ENCODE assay signal across 1 mouse cellular context in the genomic region with DNA sequence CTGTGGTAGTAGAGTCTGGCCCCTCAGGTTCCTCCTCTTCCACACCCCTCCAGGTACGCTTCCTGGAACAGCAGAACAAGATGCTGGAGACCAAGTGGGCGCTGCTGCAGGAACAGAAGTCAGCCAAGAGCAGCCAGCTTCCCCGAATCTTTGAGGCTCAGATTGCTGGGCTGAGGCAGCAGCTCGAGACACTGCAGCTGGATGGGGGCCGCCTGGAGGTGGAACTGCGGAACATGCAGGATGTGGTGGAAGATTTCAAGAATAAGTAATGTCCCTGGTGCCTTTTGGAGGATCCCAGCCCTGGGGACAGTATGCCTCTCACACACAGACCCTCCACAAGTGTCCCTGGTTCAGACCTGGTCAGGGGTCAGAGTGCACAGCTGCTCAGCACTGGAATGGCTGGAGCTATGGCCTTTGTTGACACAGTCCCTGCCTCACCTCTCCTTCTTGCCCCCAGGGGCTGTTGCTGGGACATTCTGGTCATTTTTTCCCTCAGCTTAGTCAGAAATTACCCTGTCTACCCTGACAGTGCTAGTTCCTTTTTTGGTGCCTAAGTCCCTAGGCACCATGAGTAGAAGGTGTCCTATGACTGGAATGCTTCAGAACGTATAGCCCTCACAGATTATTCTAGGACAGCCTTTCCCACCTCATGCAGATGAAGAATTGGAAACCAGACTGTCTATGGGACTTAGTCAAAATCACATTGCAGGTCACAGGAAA.
TF ChIP-seq lines count a peak whose summit lies in the region.

No protein-coding gene starts in this region.

TF ChIP-seq in CH12.LX, 34 proteins besides CTCF, POLR2A, EP300 and RAD21 (continued from another document):
- peak; percentile 93 for TF ChIP-seq ETS1 (conservative IDR thresholded peaks at IDR 0.05; ENCODE audit: low read depth, low read length)
- no peak for TF ChIP-seq MAZ (IDR thresholded peaks at IDR 0.05; ENCODE audit: low read depth, low read length)
- peak; percentile 23; the same call in 1 of the 2 replicates for TF ChIP-seq SMC3 (IDR thresholded peaks at IDR 0.05; ENCODE audit: low read depth, low read length)
- no peak for TF ChIP-seq UBTF (IDR thresholded peaks at IDR 0.05; ENCODE audit: low read depth, low read length)
- 0 out of 2 replicates have a peak, but pooled peaks have one; percentile 45 for TF ChIP-seq KAT2A (IDR thresholded peaks at IDR 0.05; ENCODE audit: insufficient replicate concordance, low read length)
- no peak for TF ChIP-seq POLR2AphosphoS2 (IDR thresholded peaks at IDR 0.05; ENCODE audit: low read depth, low read length)
